Mouse (Mus musculus) CH12.LX (cell line): ENCODE data around the gene Syngap1. TPM values are rescaled to one million over a fixed set of nuclear protein-coding genes. Genes with fewer than 3 reads are reported as not detected.

Source experiments
- DNase-seq: peaks from one replicate; pipeline ENCODE4 v3.0.0-alpha.2; 2013; ENCODE audit errors: extremely low read depth
- H3K27ac ChIP-seq: 2 replicates; pipeline ENCODE4 v1.5.1; 2012; ENCODE audit warnings: low read depth, mild to moderate bottlenecking, control low read depth, moderate library complexity; ENCODE audit not compliant: insufficient read depth
- H3K27me3 ChIP-seq: replicated peaks from 2 replicates; pipeline ENCODE3; 2012; ENCODE audit warnings: inconsistent platforms
- H3K36me3 ChIP-seq, 2 experiments: replicated peaks in 1 of 2; 2 replicates each; pipeline versions ENCODE3 to v1.6.1; 2012; ENCODE audit warnings: inconsistent platforms in 1 of 2, low read length in 1 of 2, mild to moderate bottlenecking in 1 of 2, mixed read lengths in 1 of 2, moderate library complexity in 1 of 2; ENCODE audit not compliant: control insufficient read depth in 1 of 2, insufficient read depth in 1 of 2
- H3K4me1 ChIP-seq, 2 experiments: 2 replicates each; pipeline ENCODE4 v1.6.1; 2012; ENCODE audit warnings: inconsistent platforms in 1 of 2, moderate library complexity in 1 of 2; ENCODE audit not compliant: insufficient read depth in 2 of 2, control insufficient read depth in 1 of 2
- H3K4me2 ChIP-seq: 2 replicates; pipeline ENCODE4 v1.6.1; 2012; ENCODE audit warnings: low read depth, mild to moderate bottlenecking, control low read depth; ENCODE audit not compliant: poor library complexity, insufficient read depth, severe bottlenecking
- H3K4me3 ChIP-seq, 3 experiments: fragments of 150-350 bp in 1 of 3; sonication (generic) in 1 of 3; replicated peaks in 1 of 3; 2 replicates each; pipeline versions ENCODE3 to v1.5.1; 2011 to 2012; ENCODE audit warnings: low read depth in 2 of 3, low read length in 2 of 3, mild to moderate bottlenecking in 2 of 3, moderate library complexity in 2 of 3, control low read depth in 1 of 3, improper control_type of control experiment in 1 of 3, inconsistent platforms in 1 of 3, mixed read lengths in 1 of 3; ENCODE audit not compliant: poor library complexity in 1 of 3
- H3K79me2 ChIP-seq: replicated peaks from 2 replicates; pipeline ENCODE4 v1.6.1; 2012; ENCODE audit warnings: mild to moderate bottlenecking, moderate library complexity; ENCODE audit not compliant: control insufficient read depth, poor library complexity, insufficient read depth, severe bottlenecking; ENCODE audit errors: extremely low read depth
- H3K9ac ChIP-seq: 2 replicates; pipeline ENCODE4 v1.6.1; 2012; ENCODE audit warnings: low read depth, mild to moderate bottlenecking, control low read depth, moderate library complexity; ENCODE audit not compliant: insufficient read depth
- H3K9me3 ChIP-seq: replicated peaks from 2 replicates; pipeline ENCODE3; 2012; ENCODE audit warnings: low read length, inconsistent platforms, mixed read lengths
- CHD1 ChIP-seq: IDR thresholded peaks from 2 replicates; pipeline ENCODE4 v1.6.1; 2012; ENCODE audit warnings: low read depth, low read length, improper control_type of control experiment, inconsistent platforms
- CHD2 ChIP-seq: IDR thresholded peaks from 2 replicates; pipeline ENCODE4 v1.6.1; 2011; ENCODE audit warnings: low read length, improper control_type of control experiment
- CTCF ChIP-seq, 2 experiments: IDR thresholded peaks in 1 of 2; conservative IDR thresholded peaks in 1 of 2; 2 replicates each; pipeline ENCODE4 v1.5.1; 2011 to 2012; ENCODE audit warnings: low read depth in 2 of 2, low read length in 2 of 2, improper control_type of control experiment in 1 of 2, inconsistent platforms in 1 of 2, mild to moderate bottlenecking in 1 of 2, moderate library complexity in 1 of 2
- E2F4 ChIP-seq: IDR thresholded peaks from 2 replicates; pipeline ENCODE4 v1.6.1; 2011; ENCODE audit warnings: low read depth, low read length, improper control_type of control experiment; ENCODE audit not compliant: insufficient replicate concordance
- GABPA ChIP-seq: IDR thresholded peaks from 2 replicates; pipeline ENCODE4 v1.6.1; 2012; ENCODE audit warnings: low read depth, low read length, improper control_type of control experiment, inconsistent platforms; ENCODE audit not compliant: insufficient replicate concordance
- HCFC1 ChIP-seq: IDR thresholded peaks from 2 replicates; pipeline ENCODE4 v1.6.1; 2012; ENCODE audit warnings: low read depth, mild to moderate bottlenecking, inconsistent platforms, low read length, improper control_type of control experiment
- IRF4 ChIP-seq: IDR thresholded peaks from 2 replicates; pipeline ENCODE4 v1.6.1; 2014; ENCODE audit warnings: low read depth, mild to moderate bottlenecking, inconsistent platforms, low read length, improper control_type of control experiment
- JUND ChIP-seq: conservative IDR thresholded peaks from 2 replicates; pipeline ENCODE4 v1.6.1; 2011; ENCODE audit warnings: low read depth, low read length, improper control_type of control experiment
- MAFK ChIP-seq: IDR thresholded peaks from 2 replicates; pipeline ENCODE4 v1.6.1; 2011; ENCODE audit warnings: low read length, improper control_type of control experiment; ENCODE audit not compliant: insufficient replicate concordance
- MEF2A ChIP-seq: IDR thresholded peaks from 2 replicates; pipeline ENCODE4 v1.6.1; 2014; ENCODE audit warnings: low read depth, mild to moderate bottlenecking, inconsistent platforms, low read length, improper control_type of control experiment, borderline replicate concordance
- MXI1 ChIP-seq: IDR thresholded peaks from 2 replicates; pipeline ENCODE4 v1.6.1; 2011; ENCODE audit warnings: mild to moderate bottlenecking, low read depth, low read length, improper control_type of control experiment
- NRF1 ChIP-seq: IDR thresholded peaks from 2 replicates; pipeline ENCODE4 v1.6.1; 2014; ENCODE audit warnings: low read depth, mild to moderate bottlenecking, inconsistent platforms, low read length, improper control_type of control experiment, moderate library complexity
- POLR2A ChIP-seq: IDR thresholded peaks from 2 replicates; pipeline ENCODE4 v1.6.1; 2011; ENCODE audit warnings: low read depth, mild to moderate bottlenecking, improper control_type of control experiment, low read length
- RAD21 ChIP-seq: IDR thresholded peaks from 2 replicates; pipeline ENCODE4 v1.6.1; 2011; ENCODE audit warnings: low read depth, mild to moderate bottlenecking, low read length, improper control_type of control experiment, moderate library complexity
- SIN3A ChIP-seq: IDR thresholded peaks from 2 replicates; pipeline ENCODE4 v1.6.1; 2012; ENCODE audit warnings: low read length, improper control_type of control experiment, inconsistent platforms
- SMC3 ChIP-seq: IDR thresholded peaks from 2 replicates; pipeline ENCODE4 v1.6.1; 2011; ENCODE audit warnings: low read depth, low read length, improper control_type of control experiment
- ZKSCAN1 ChIP-seq: IDR thresholded peaks from 2 replicates; pipeline ENCODE4 v1.6.1; 2012; ENCODE audit warnings: low read depth, inconsistent platforms, low read length, improper control_type of control experiment, borderline replicate concordance
- ZMIZ1 ChIP-seq: IDR thresholded peaks from 2 replicates; pipeline ENCODE4 v1.6.1; 2012; ENCODE audit warnings: low read depth, mild to moderate bottlenecking, inconsistent platforms, low read length, improper control_type of control experiment
- ZNF384 ChIP-seq: IDR thresholded peaks from 2 replicates; pipeline ENCODE4 v1.6.1; 2012; ENCODE audit warnings: low read depth, low read length, improper control_type of control experiment, inconsistent platforms
- dilution Hi-C: fragments of 300-500 bp; cut with MboI; formaldehyde crosslinking; loops from 2 replicates; pipeline ENCODE4 v1.14.3; 2020; ENCODE audit warnings: low sequenced_read_pairs; ENCODE audit not compliant: extremely low pct_unique_long_range_greater_than_20kb, extremely low pct_ligation_motif_present
- in situ Hi-C: fragments of 300-500 bp; cut with MboI; formaldehyde crosslinking; loops from 3 replicates; pipeline ENCODE4 v1.14.3; 2019; ENCODE audit warnings: low sequenced_read_pairs, low pct_ligation_motif_present, low pct_unique_long_range_greater_than_20kb, mixed read lengths
- polyA plus RNA-seq: library from polyadenylated mRNA; unstranded; fragments of >175 nt; gene quantifications from 2 replicates; pipeline ENCODE4 v1.2.1, GENCODE M21; 2012; ENCODE audit warnings: low read depth; ENCODE audit not compliant: insufficient read length
- total RNA-seq, 2 experiments: library from RNA; depleted of rRNA; stranded (reverse); fragments of 300-350 nt in 1 of 2; fragments of >200 nt in 1 of 2; gene quantifications; 2 replicates each; pipeline ENCODE4 v1.2.3; 2012 to 2014

Gene Syngap1
- total and polyA plus RNA-seq, 3 experiments: 1.3 to 2.4 TPM; not detected in 1

- Histone ChIP-seq H3K9me3 (peaks cover 2% of the 10 kb centered on the region), H3K27ac (no peak overlapping the region), H3K4me3 (no peak overlapping the region), H3K9ac (no peak overlapping the region), H3K4me1 (0 out of 4 replicates have a peak, but pooled peaks cover 0 to 3% of the 10 kb centered on the region in 2 experiments), H3K4me2 (no peak overlapping the region), H3K27me3 (no peaks in the 10 kb centered on the region), H3K36me3 (no peaks in the 10 kb centered on the region), H3K79me2 (no peaks in the 10 kb centered on the region)
- DNase-seq: no peak
- TF ChIP-seq GABPA (no peak), HCFC1 (no peak), RAD21 (peak; percentile 11), CTCF (conservative IDR thresholded peaks at IDR 0.05 in 1 of 2, IDR thresholded peaks at IDR 0.05 in 1 of 2; ENCODE audit: low read depth in 2 of 2, low read length in 2 of 2) (peak in 1 of 2 experiments; percentile 38; a peak in 2 of 4 replicates)
- dilution Hi-C loops: no loop called here
- in situ Hi-C loops: no loop called here
Observed at GRCm38 (mm10) chr17:27001151-27001550, 60.1 kb downstream of the Syngap1 start.

- H3K79me2 ChIP-seq: no peaks in the 10 kb centered on the region
- H3K9me3 ChIP-seq: peaks cover 2% of the 10 kb centered on the region
- dilution Hi-C loops (no loop called here), in situ Hi-C loops (no loop called here)
- H3K4me2 ChIP-seq: no peak overlapping the region
- no peak overlapping the region for H3K27ac ChIP-seq
- no peak overlapping the region for H3K9ac ChIP-seq
- no peak overlapping the region for H3K4me3 ChIP-seq
- no peak for DNase-seq
- 0 out of 4 replicates have a peak, but pooled peaks cover 0 to 3% of the 10 kb centered on the region in 2 experiments for H3K4me1 ChIP-seq
- no peaks in the 10 kb centered on the region for H3K27me3 ChIP-seq
- TF ChIP-seq CTCF (conservative IDR thresholded peaks at IDR 0.05 in 1 of 2, IDR thresholded peaks at IDR 0.05 in 1 of 2; ENCODE audit: low read depth in 2 of 2, low read length in 2 of 2): peak; percentile 62 to 77
- no peak for TF ChIP-seq ZNF384
- TF ChIP-seq IRF4: no peak
- TF ChIP-seq MEF2A: no peak
- TF ChIP-seq ZMIZ1: no peak
- no peak for TF ChIP-seq MXI1
- TF ChIP-seq CHD2: no peak
- TF ChIP-seq MAFK: no peak
- peak; percentile 23 for TF ChIP-seq RAD21
- TF ChIP-seq SIN3A: no peak
- TF ChIP-seq SMC3: peak; percentile 23; the same call in 1 of the 2 replicates
- TF ChIP-seq, all 38 proteins: peak for 3
- H3K36me3 ChIP-seq: no peaks in the 10 kb centered on the region
Observed at GRCm38 (mm10) chr17:27001889-27002288, 60.8 kb downstream of the Syngap1 start.

GRCm38 (mm10) chr17:27004431-27004830 is 63.4 kb downstream of the Syngap1 start:
- peaks cover 2% of the 10 kb centered on the region for H3K9me3 ChIP-seq

More at GRCm38 (mm10) chr17:27004431-27004830, 63.4 kb downstream of the Syngap1 start:
- H3K9ac ChIP-seq: no peak overlapping the region
- peak; percentile 43 for DNase-seq
- dilution Hi-C loops (no loop called here), in situ Hi-C loops (no loop called here)
- no peaks in the 10 kb centered on the region for H3K27me3 ChIP-seq
- TF ChIP-seq E2F4 (no peak), GABPA (no peak), RAD21 (peak; percentile 42), SMC3 (peak; percentile 45), CHD1 (no peak), NRF1 (no peak), CHD2 (no peak), JUND (no peak), ZMIZ1 (no peak), ZKSCAN1 (no peak), POLR2A (no peak), CTCF (conservative IDR thresholded peaks at IDR 0.05 in 1 of 2, IDR thresholded peaks at IDR 0.05 in 1 of 2; ENCODE audit: low read depth in 2 of 2, low read length in 2 of 2) (peak; percentile 67 to 87)
- TF ChIP-seq, all 38 proteins: peak for 3
- H3K27ac ChIP-seq: no peak overlapping the region
- H3K4me3 ChIP-seq: no peak overlapping the region
- H3K79me2 ChIP-seq: no peaks in the 10 kb centered on the region
- H3K4me1 ChIP-seq: peaks cover 0 to 16% of the 10 kb centered on the region in 2 experiments; a peak in 2 of 4 replicates
- H3K36me3 ChIP-seq: no peaks in the 10 kb centered on the region
- no peak overlapping the region for H3K4me2 ChIP-seq
